Mouse (Mus musculus): ENCODE measurements around the gene Srgap2. TPM values are rescaled to one million over a fixed set of nuclear protein-coding genes. Genes with fewer than 3 reads are reported as not detected.
"Not testable (repeated sequence)": the region's sequence is repeated elsewhere in the genome, so short reads cannot be mapped to it uniquely, and the experiment has no call there.

The Srgap2 gene
- polyA plus RNA-seq, 1 experiment from 2014 or later, result 16.4 TPM

GRCm38 (mm10) chr1:131344691-131345090 is 182.5 kb downstream of the Srgap2 start:
- ATAC-seq (replicated peaks; ENCODE audit: low FRiP score, low TSS enrichment, low read depth), result no peak
- peaks cover 17% of the 10 kb centered on the region for H3K36me3 ChIP-seq (ENCODE audit: control insufficient read depth, insufficient read depth, low read length)
- no peak for DNase-seq (ENCODE audit: low spot score)
- H3K4me2 ChIP-seq (ENCODE audit: low read length), result no peak overlapping the region
- 73% methylated on average over 2 of the region's 2 CpGs for WGBS
- no peaks in the 10 kb centered on the region; the same call in 1 of the 2 replicates for H3K4me1 ChIP-seq (replicated peaks; ENCODE audit: control insufficient read depth, insufficient read depth, low read length)
- H3K27ac ChIP-seq (ENCODE audit: low read depth), result no peak overlapping the region
- H3K27me3 ChIP-seq (replicated peaks; ENCODE audit: control insufficient read depth, insufficient read depth, low read length), result no peaks in the 10 kb centered on the region
- no peak overlapping the region for H3K9ac ChIP-seq (ENCODE audit: low read length)
- H3K9me3 ChIP-seq (ENCODE audit: control insufficient read depth, low read length), result no peaks in the 10 kb centered on the region
- H3K4me3 ChIP-seq (ENCODE audit: low read depth, low read length), result no peak overlapping the region

GRCm38 (mm10) chr1:131336017-131336416 is 191.1 kb downstream of the Srgap2 start:
- no peak overlapping the region for H3K4me2 ChIP-seq (ENCODE audit: low read length)
- DNase-seq (ENCODE audit: low spot score) (peak; percentile 59), ATAC-seq (replicated peaks; ENCODE audit: low FRiP score, low TSS enrichment, low read depth) (peak; percentile 63)
- H3K4me3 ChIP-seq (ENCODE audit: low read depth, low read length), result no peak overlapping the region
- no peak overlapping the region for H3K9ac ChIP-seq (ENCODE audit: low read length)
- peaks cover 29% of the 10 kb centered on the region for H3K36me3 ChIP-seq (ENCODE audit: control insufficient read depth, insufficient read depth, low read length)
- no peaks in the 10 kb centered on the region for H3K9me3 ChIP-seq (ENCODE audit: control insufficient read depth, low read length)
- no peaks in the 10 kb centered on the region for H3K27me3 ChIP-seq (replicated peaks; ENCODE audit: control insufficient read depth, insufficient read depth, low read length)
- 33% methylated on average over 5 of the region's 5 CpGs for WGBS
- H3K4me1 ChIP-seq (replicated peaks; ENCODE audit: control insufficient read depth, insufficient read depth, low read length), result peaks cover 16% of the 10 kb centered on the region
- peak overlapping the region; percentile 64 for H3K27ac ChIP-seq (ENCODE audit: low read depth)

- no peak overlapping the region for H3K4me3 ChIP-seq (ENCODE audit: low read depth, low read length)
- H3K27me3 ChIP-seq (replicated peaks; ENCODE audit: control insufficient read depth, insufficient read depth, low read length), result no peaks in the 10 kb centered on the region
- H3K4me1 ChIP-seq (replicated peaks; ENCODE audit: control insufficient read depth, insufficient read depth, low read length), result peaks cover 16% of the 10 kb centered on the region
- H3K27ac ChIP-seq (ENCODE audit: low read depth), result peak overlapping the region; percentile 64
- ATAC-seq (replicated peaks; ENCODE audit: low FRiP score, low TSS enrichment, low read depth) (peak; percentile 85), DNase-seq (ENCODE audit: low spot score) (peak; percentile 76)
- no peak overlapping the region for H3K4me2 ChIP-seq (ENCODE audit: low read length)
- WGBS, result 35% methylated on average over 3 of the region's 3 CpGs
- H3K9me3 ChIP-seq (ENCODE audit: control insufficient read depth, low read length), result no peaks in the 10 kb centered on the region
- no peak overlapping the region for H3K9ac ChIP-seq (ENCODE audit: low read length)
- H3K36me3 ChIP-seq (ENCODE audit: control insufficient read depth, insufficient read depth, low read length), result peaks cover 29% of the 10 kb centered on the region
Observed at GRCm38 (mm10) chr1:131335604-131336003, 191.5 kb downstream of the Srgap2 start.

- WGBS, result 85% methylated on average over 1 of the region's 1 CpGs
- ATAC-seq (replicated peaks; ENCODE audit: low FRiP score, low TSS enrichment, low read depth), result no peak
Observed at GRCm38 (mm10) chr1:131331180-131331579, 196.0 kb downstream of the Srgap2 start.

GRCm38 (mm10) chr1:131329093-131329492 is 198.1 kb downstream of the Srgap2 start:
- not testable (repeated sequence) for H3K27ac ChIP-seq (ENCODE audit: low read depth); ATAC-seq (replicated peaks; ENCODE audit: low FRiP score, low TSS enrichment, low read depth); DNase-seq (ENCODE audit: low spot score); H3K4me3 ChIP-seq (ENCODE audit: low read depth, low read length); H3K9me3 ChIP-seq (ENCODE audit: control insufficient read depth, low read length); H3K9ac ChIP-seq (ENCODE audit: low read length); H3K4me2 ChIP-seq (ENCODE audit: low read length); H3K4me1 ChIP-seq (replicated peaks; ENCODE audit: control insufficient read depth, insufficient read depth, low read length); H3K27me3 ChIP-seq (replicated peaks; ENCODE audit: control insufficient read depth, insufficient read depth, low read length)
- WGBS, result 96% methylated on average over 1 of the region's 1 CpGs
- H3K36me3 ChIP-seq (ENCODE audit: control insufficient read depth, insufficient read depth, low read length), result peaks cover 36% of the 10 kb centered on the region

More at GRCm38 (mm10) chr1:131331180-131331579, 196.0 kb downstream of the Srgap2 start:
- H3K27ac ChIP-seq (ENCODE audit: low read depth), result no peak overlapping the region
- 0 out of 2 replicates have a peak, but pooled peaks cover 3% of the 10 kb centered on the region for H3K4me1 ChIP-seq (replicated peaks; ENCODE audit: control insufficient read depth, insufficient read depth, low read length)
- H3K4me3 ChIP-seq (ENCODE audit: low read depth, low read length), result no peak overlapping the region
- no peaks in the 10 kb centered on the region for H3K9me3 ChIP-seq (ENCODE audit: control insufficient read depth, low read length)
- no peak overlapping the region for H3K4me2 ChIP-seq (ENCODE audit: low read length)
- H3K27me3 ChIP-seq (replicated peaks; ENCODE audit: control insufficient read depth, insufficient read depth, low read length), result no peaks in the 10 kb centered on the region
- no peak overlapping the region for H3K9ac ChIP-seq (ENCODE audit: low read length)
- DNase-seq (ENCODE audit: low spot score), result no peak
- peaks cover 38% of the 10 kb centered on the region for H3K36me3 ChIP-seq (ENCODE audit: control insufficient read depth, insufficient read depth, low read length)

GRCm38 (mm10) chr1:131327167-131327566 is 200.0 kb downstream of the Srgap2 start:
- no peaks in the 10 kb centered on the region for H3K4me1 ChIP-seq (replicated peaks; ENCODE audit: control insufficient read depth, insufficient read depth, low read length)
- no peak overlapping the region for H3K27ac ChIP-seq (ENCODE audit: low read depth)
- H3K4me3 ChIP-seq (ENCODE audit: low read depth, low read length), result no peak overlapping the region
- peaks cover 33% of the 10 kb centered on the region for H3K36me3 ChIP-seq (ENCODE audit: control insufficient read depth, insufficient read depth, low read length)
- WGBS, result 93% methylated on average over 1 of the region's 1 CpGs
- ATAC-seq (replicated peaks; ENCODE audit: low FRiP score, low TSS enrichment, low read depth) (no peak), DNase-seq (ENCODE audit: low spot score) (no peak)
- H3K9ac ChIP-seq (ENCODE audit: low read length), result no peak overlapping the region
- no peaks in the 10 kb centered on the region for H3K27me3 ChIP-seq (replicated peaks; ENCODE audit: control insufficient read depth, insufficient read depth, low read length)
- no peaks in the 10 kb centered on the region for H3K9me3 ChIP-seq (ENCODE audit: control insufficient read depth, low read length)
- no peak overlapping the region for H3K4me2 ChIP-seq (ENCODE audit: low read length)

GRCm38 (mm10) chr1:131324816-131325463 is 202.2 kb downstream of the Srgap2 start:
- Histone ChIP-seq H3K36me3 (ENCODE audit: control insufficient read depth, insufficient read depth, low read length) (peaks cover 38% of the 10 kb centered on the region), H3K27ac (ENCODE audit: low read depth) (no peak overlapping the region), H3K4me2 (ENCODE audit: low read length) (no peak overlapping the region), H3K9ac (ENCODE audit: low read length) (no peak overlapping the region), H3K27me3 (replicated peaks; ENCODE audit: control insufficient read depth, insufficient read depth, low read length) (no peaks in the 10 kb centered on the region), H3K4me3 (ENCODE audit: low read depth, low read length) (no peak overlapping the region), H3K9me3 (ENCODE audit: control insufficient read depth, low read length) (no peaks in the 10 kb centered on the region), H3K4me1 (replicated peaks; ENCODE audit: control insufficient read depth, insufficient read depth, low read length) (no peaks in the 10 kb centered on the region)
- 85% methylated on average over 3 of the region's 3 CpGs for WGBS
- DNase-seq (ENCODE audit: low spot score), result no peak
- no peak for ATAC-seq (replicated peaks; ENCODE audit: low FRiP score, low TSS enrichment, low read depth)

- H3K9me3 ChIP-seq (ENCODE audit: control insufficient read depth, low read length), result no peaks in the 10 kb centered on the region
- WGBS, result 88% methylated on average over 3 of the region's 3 CpGs
- H3K27me3 ChIP-seq (replicated peaks; ENCODE audit: control insufficient read depth, insufficient read depth, low read length), result no peaks in the 10 kb centered on the region
- no peak for ATAC-seq (replicated peaks; ENCODE audit: low FRiP score, low TSS enrichment, low read depth)
- no peak for DNase-seq (ENCODE audit: low spot score)
- peaks cover 57% of the 10 kb centered on the region for H3K36me3 ChIP-seq (ENCODE audit: control insufficient read depth, insufficient read depth, low read length)
- H3K4me1 ChIP-seq (replicated peaks; ENCODE audit: control insufficient read depth, insufficient read depth, low read length), result no peaks in the 10 kb centered on the region
- H3K9ac ChIP-seq (ENCODE audit: low read length), result no peak overlapping the region
- no peak overlapping the region for H3K4me3 ChIP-seq (ENCODE audit: low read depth, low read length)
- H3K27ac ChIP-seq (ENCODE audit: low read depth), result no peak overlapping the region
- H3K4me2 ChIP-seq (ENCODE audit: low read length), result no peak overlapping the region
Observed at GRCm38 (mm10) chr1:131319598-131320330, 207.4 kb downstream of the Srgap2 start.

Measured in intestine, embryonic 14.5 days (tissue).